Mouse (Mus musculus): ENCODE results near the gene Impdh1. TPM values are rescaled to one million over a fixed set of nuclear protein-coding genes. Genes with fewer than 3 reads are reported as not detected.

Impdh1 gene
- 64.4 and 65.6 TPM in 2 replicates for polyA plus RNA-seq (2012; rRNA removed)

- no peaks in the 10 kb centered on the region for H3K4me1 ChIP-seq (ENCODE audit: control insufficient read depth, insufficient read depth, low read length)
- peak within 1 kb of the TSS; percentile 27 for H3K27ac ChIP-seq (ENCODE audit: insufficient read depth, low read length)
- 0 out of 2 replicates have a peak, but pooled peaks have one; percentile 9 for TF ChIP-seq POLR2A (IDR thresholded peaks at IDR 0.05; ENCODE audit: extremely low read depth, insufficient read depth, low read length)
- no peak for TF ChIP-seq CTCF (IDR thresholded peaks at IDR 0.05; ENCODE audit: extremely low read depth, insufficient read depth, low read length)
- peak within 1 kb of the TSS; percentile 67 for H3K4me3 ChIP-seq (ENCODE audit: insufficient read depth, low read length)
Observed at GRCm38 (mm10) chr6:29215881-29216501, at the start of gene Impdh1. Gene Impdh1, minus strand, starts transcription at chr6:29216364.

DNA sequence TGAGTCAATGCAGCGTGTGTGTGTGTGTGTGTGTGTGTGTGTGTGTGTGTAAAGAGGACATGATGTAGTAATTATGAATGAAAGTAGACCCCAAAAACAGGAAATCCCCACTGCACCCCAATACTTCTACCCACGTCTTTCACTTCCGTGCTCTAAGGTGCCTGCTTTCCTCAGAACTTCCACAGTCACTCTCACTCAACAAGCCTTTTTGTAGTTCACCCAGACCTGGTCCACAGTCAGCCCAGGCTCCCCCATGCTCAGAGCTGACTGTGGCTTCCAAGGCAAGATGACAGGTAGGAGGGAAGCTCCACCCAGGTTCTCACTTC is 48.3 kb upstream of the Impdh1 start:
- no peak overlapping the region for H3K4me3 ChIP-seq (ENCODE audit: insufficient read depth, low read length)
- TF ChIP-seq POLR2A (IDR thresholded peaks at IDR 0.05; ENCODE audit: extremely low read depth, insufficient read depth, low read length) (no peak), CTCF (IDR thresholded peaks at IDR 0.05; ENCODE audit: extremely low read depth, insufficient read depth, low read length) (no peak)
- H3K4me1 ChIP-seq (ENCODE audit: control insufficient read depth, insufficient read depth, low read length), result no peaks in the 10 kb centered on the region; the same call in 1 of the 2 replicates
- H3K27ac ChIP-seq (ENCODE audit: insufficient read depth, low read length), result no peak overlapping the region

DNA sequence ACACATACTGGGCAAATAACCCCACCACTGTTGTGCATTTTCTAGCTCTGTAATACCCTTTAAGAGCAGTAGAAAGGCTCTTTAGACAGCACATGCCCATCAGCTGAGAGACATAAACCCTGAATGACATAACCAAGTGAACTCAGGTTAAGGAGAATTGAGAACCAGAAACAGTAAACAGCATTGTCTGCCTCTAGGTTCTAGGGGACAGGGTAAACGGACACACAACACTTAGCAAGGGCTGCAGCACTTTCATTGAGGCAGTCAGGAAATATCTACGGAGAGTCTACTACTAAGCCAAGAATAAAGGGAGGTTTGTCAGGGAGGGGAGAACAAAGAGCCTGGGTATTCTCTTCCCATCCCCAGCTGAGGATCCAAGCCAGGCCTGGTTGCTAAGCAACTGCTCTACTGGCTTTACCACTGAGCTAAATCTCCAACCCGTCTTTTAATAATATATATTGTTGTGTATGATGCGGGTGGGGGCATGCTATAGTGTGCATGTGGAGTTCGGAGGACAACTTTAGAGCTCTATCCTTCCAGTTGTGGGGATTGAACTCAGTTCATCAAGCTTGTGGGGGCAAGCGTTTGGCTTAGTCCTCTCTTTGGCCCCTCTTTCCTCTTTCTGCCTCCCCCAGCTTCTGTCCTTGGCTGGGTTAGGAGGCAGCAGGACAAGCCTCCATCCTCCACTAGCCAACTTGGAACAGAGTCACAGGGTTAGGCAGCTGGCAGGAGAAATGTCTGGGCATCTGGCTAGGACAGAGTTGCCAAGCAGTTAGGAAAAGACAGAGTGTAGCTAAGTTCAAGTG is 47.7 kb upstream of the Impdh1 start:
- no peak for TF ChIP-seq CTCF (IDR thresholded peaks at IDR 0.05; ENCODE audit: extremely low read depth, insufficient read depth, low read length)
- TF ChIP-seq POLR2A (IDR thresholded peaks at IDR 0.05; ENCODE audit: extremely low read depth, insufficient read depth, low read length), result no peak
- Histone ChIP-seq H3K27ac (ENCODE audit: insufficient read depth, low read length) (no peak overlapping the region), H3K4me1 (ENCODE audit: control insufficient read depth, insufficient read depth, low read length) (no peaks in the 10 kb centered on the region; the same call in 1 of the 2 replicates), H3K4me3 (ENCODE audit: insufficient read depth, low read length) (no peak overlapping the region)

DNA sequence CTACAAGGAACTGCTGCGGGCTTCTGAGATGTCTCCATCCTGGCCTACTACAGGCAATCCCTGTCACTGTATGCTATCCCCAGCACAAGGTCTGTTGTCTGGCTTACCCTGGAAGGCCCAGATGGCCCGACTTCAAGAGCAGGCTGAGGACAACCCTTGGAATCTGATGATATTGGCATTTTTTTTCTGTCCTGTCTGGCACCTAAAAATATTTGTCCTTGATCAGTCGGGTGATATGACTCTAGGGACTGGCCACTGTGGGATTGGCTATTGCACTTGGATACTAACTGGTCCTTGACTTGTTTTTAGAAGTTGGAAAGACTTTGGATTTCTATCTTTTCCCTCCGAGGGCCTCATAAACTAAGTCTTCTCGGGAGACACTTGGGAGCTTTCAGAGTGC is 45.7 kb upstream of the Impdh1 start:
- no peak overlapping the region for H3K4me3 ChIP-seq (ENCODE audit: insufficient read depth, low read length)
- no peak for TF ChIP-seq CTCF (IDR thresholded peaks at IDR 0.05; ENCODE audit: extremely low read depth, insufficient read depth, low read length)
- TF ChIP-seq POLR2A (IDR thresholded peaks at IDR 0.05; ENCODE audit: extremely low read depth, insufficient read depth, low read length), result no peak
- no peaks in the 10 kb centered on the region; the same call in 1 of the 2 replicates for H3K4me1 ChIP-seq (ENCODE audit: control insufficient read depth, insufficient read depth, low read length)
- no peak overlapping the region for H3K27ac ChIP-seq (ENCODE audit: insufficient read depth, low read length)

- no peak overlapping the region for H3K4me3 ChIP-seq (ENCODE audit: insufficient read depth, low read length)
- no peak overlapping the region for H3K27ac ChIP-seq (ENCODE audit: insufficient read depth, low read length)
- no peaks in the 10 kb centered on the region; the same call in 1 of the 2 replicates for H3K4me1 ChIP-seq (ENCODE audit: control insufficient read depth, insufficient read depth, low read length)
- TF ChIP-seq CTCF (IDR thresholded peaks at IDR 0.05; ENCODE audit: extremely low read depth, insufficient read depth, low read length), result no peak
- no peak for TF ChIP-seq POLR2A (IDR thresholded peaks at IDR 0.05; ENCODE audit: extremely low read depth, insufficient read depth, low read length)
Observed at GRCm38 (mm10) chr6:29259418-29259817, 43.3 kb upstream of the Impdh1 start.

DNA sequence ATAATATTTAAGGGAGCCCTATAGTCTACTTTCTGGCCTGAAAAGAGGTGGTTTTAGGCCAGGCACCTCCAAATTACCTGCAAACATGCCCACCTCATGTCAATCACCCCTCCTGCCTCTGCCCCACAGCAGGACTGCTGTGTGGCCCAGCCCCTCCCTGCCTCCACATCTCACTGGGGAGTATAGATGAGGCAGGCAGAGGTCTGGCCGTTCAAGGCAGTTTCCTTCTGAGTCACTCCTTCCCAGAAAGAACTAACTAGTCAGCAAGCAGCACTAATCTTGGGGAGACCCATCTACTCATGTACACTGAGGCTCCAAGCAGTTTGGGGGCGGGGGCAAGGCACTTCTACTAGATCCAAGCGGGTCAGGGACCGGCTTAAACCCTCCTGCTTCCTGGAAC is 30.9 kb upstream of the Impdh1 start:
- no peak overlapping the region for H3K4me3 ChIP-seq (ENCODE audit: insufficient read depth, low read length)
- no peaks in the 10 kb centered on the region for H3K4me1 ChIP-seq (ENCODE audit: control insufficient read depth, insufficient read depth, low read length)
- no peak for TF ChIP-seq POLR2A (IDR thresholded peaks at IDR 0.05; ENCODE audit: extremely low read depth, insufficient read depth, low read length)
- no peak for TF ChIP-seq CTCF (IDR thresholded peaks at IDR 0.05; ENCODE audit: extremely low read depth, insufficient read depth, low read length)
- H3K27ac ChIP-seq (ENCODE audit: insufficient read depth, low read length), result no peak overlapping the region

- Histone ChIP-seq H3K4me1 (ENCODE audit: control insufficient read depth, insufficient read depth, low read length) (no peaks in the 10 kb centered on the region), H3K4me3 (ENCODE audit: insufficient read depth, low read length) (no peak overlapping the region), H3K27ac (ENCODE audit: insufficient read depth, low read length) (no peak overlapping the region)
- TF ChIP-seq POLR2A (IDR thresholded peaks at IDR 0.05; ENCODE audit: extremely low read depth, insufficient read depth, low read length) (no peak), CTCF (IDR thresholded peaks at IDR 0.05; ENCODE audit: extremely low read depth, insufficient read depth, low read length) (no peak)
Observed at GRCm38 (mm10) chr6:29246585-29246984, 30.4 kb upstream of the Impdh1 start.

DNA sequence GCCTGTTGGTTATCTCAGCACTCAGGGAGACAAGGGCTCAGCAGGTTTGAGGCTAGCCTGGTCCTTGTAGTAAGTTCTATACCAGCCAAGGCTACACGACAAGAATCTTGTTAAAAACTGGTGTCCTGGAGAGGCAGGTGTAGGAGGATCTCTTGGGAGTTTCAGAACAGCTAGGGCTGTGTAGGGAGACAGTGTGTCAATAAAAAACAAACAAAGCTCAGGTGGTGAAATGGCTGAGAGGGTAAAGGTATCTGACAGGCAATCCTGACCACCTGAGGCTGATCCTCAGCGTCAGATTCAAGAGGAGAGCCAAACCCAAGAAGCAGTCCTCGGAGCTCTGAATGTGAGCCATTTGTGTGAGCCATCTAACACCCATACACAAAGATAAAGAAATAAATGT is 30.0 kb upstream of the Impdh1 start:
- TF ChIP-seq CTCF (IDR thresholded peaks at IDR 0.05; ENCODE audit: extremely low read depth, insufficient read depth, low read length), result no peak
- TF ChIP-seq POLR2A (IDR thresholded peaks at IDR 0.05; ENCODE audit: extremely low read depth, insufficient read depth, low read length), result no peak
- H3K4me1 ChIP-seq (ENCODE audit: control insufficient read depth, insufficient read depth, low read length), result no peaks in the 10 kb centered on the region
- H3K4me3 ChIP-seq (ENCODE audit: insufficient read depth, low read length), result no peak overlapping the region
- no peak overlapping the region for H3K27ac ChIP-seq (ENCODE audit: insufficient read depth, low read length)

GRCm38 (mm10) chr6:29245272-29246120 is 29.3 kb upstream of the Impdh1 start:
- H3K4me1 ChIP-seq (ENCODE audit: control insufficient read depth, insufficient read depth, low read length), result no peaks in the 10 kb centered on the region
- no peak for TF ChIP-seq POLR2A (IDR thresholded peaks at IDR 0.05; ENCODE audit: extremely low read depth, insufficient read depth, low read length)
- H3K27ac ChIP-seq (ENCODE audit: insufficient read depth, low read length), result no peak overlapping the region
- no peak overlapping the region for H3K4me3 ChIP-seq (ENCODE audit: insufficient read depth, low read length)

Data from cortical plate, adult 2 months (tissue).